Mouse (Mus musculus): ENCODE measurements at regions not wholly inside any gene's neighbourhood (a gene's known extent, or its start where the extent isn't known, plus 50 kb on each side); places are given as distances from the start of the nearest gene placed in this dataset.

DNA sequence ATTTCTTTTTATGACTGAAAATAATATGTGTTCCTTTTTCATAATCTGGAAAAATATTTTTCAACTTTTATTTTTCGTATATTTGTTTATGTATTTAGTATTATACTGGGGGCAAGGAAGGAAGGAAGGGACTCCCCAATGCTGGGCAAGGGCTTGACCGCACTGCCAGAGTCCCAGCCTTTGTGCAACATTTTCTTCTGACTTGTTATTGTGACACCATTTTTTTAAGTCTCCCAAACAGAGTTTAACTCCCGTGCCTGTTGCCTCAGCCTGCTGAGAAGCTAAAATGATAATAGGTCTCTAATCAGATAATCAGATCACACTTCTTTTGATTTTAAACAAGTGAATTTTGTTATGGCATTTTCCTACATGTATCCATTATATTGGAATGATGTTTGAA lies 148.1 kb upstream of the Tent5a start:
- H3K9ac ChIP-seq, result no peak overlapping the region
- H3K27ac ChIP-seq, result no peak overlapping the region
- H3K27me3 ChIP-seq, result no peaks in the 10 kb centered on the region
- no peaks in the 10 kb centered on the region for H3K4me1 ChIP-seq
- 73% methylated on average over 3 of the region's 3 CpGs for whole genome bisulfite sequencing
- H3K9me3 ChIP-seq, result no peaks in the 10 kb centered on the region
- H3K4me2 ChIP-seq (replicated peaks), result no peak overlapping the region
- H3K4me3 ChIP-seq, result no peak overlapping the region
- H3K36me3 ChIP-seq, result no peaks in the 10 kb centered on the region
- no peak for ATAC-seq (ENCODE audit: insufficient number of reproducible peaks, insufficient read depth, low FRiP score, low TSS enrichment)

DNA sequence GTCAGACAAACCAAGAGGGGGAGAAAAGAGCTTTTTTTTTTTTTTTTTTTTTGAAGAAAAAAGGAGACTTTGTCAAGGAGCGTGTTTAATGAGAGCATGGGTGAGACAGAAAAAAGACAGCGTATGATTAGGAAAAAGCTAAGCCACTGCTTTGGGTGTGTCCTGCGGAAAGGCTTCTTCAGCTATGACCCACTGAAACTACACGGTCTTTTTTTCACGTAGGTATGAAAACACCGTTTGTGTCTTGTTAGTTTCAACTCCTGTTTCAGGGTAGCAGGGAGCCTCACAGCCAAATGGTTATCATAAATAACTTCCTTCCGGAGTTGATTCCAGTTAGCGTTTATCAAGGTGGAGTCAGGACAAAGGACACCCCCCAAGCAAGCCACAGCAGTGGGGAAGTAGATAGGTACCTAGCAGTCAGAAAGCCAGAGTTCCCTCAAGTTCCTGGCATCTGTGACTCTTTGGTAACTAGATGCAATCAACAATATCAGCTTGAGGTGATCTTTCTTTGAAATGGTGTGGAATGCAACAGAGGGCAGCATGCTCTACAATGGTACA lies 143.2 kb upstream of the Tent5a start:
- no peaks in the 10 kb centered on the region for H3K9me3 ChIP-seq
- no peaks in the 10 kb centered on the region for H3K36me3 ChIP-seq
- no peak overlapping the region for H3K4me2 ChIP-seq (replicated peaks)
- H3K4me1 ChIP-seq, result no peaks in the 10 kb centered on the region
- H3K4me3 ChIP-seq, result no peak overlapping the region
- H3K27ac ChIP-seq, result no peak overlapping the region
- no peak overlapping the region for H3K9ac ChIP-seq
- H3K27me3 ChIP-seq, result no peaks in the 10 kb centered on the region
- no peak for ATAC-seq (ENCODE audit: insufficient number of reproducible peaks, insufficient read depth, low FRiP score, low TSS enrichment)
- WGBS, result 84% methylated on average over 8 of the region's 8 CpGs

DNA sequence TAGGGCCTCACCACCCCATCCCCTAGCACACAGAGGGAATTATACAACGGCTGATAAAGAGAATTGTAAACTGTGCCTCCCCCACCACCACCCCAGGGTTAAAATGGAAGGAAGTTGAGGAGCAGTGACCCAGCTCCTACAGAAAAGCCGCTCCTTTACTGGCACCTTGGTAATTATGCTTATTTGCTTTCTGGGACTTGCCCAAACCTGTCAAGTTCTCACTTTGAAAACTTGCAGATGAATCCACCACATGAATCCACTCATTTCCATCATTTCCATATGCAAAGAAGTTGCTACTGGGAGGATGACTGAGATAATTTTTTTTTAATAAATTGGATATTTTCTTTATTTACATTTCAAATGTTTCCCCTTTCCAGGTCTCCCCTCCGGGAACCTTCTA lies 142.1 kb upstream of the Tent5a start:
- Histone ChIP-seq H3K4me2 (replicated peaks) (no peak overlapping the region), H3K4me1 (no peaks in the 10 kb centered on the region), H3K4me3 (no peak overlapping the region), H3K27ac (no peak overlapping the region), H3K9me3 (no peaks in the 10 kb centered on the region), H3K27me3 (no peaks in the 10 kb centered on the region), H3K9ac (no peak overlapping the region), H3K36me3 (no peaks in the 10 kb centered on the region)
- ATAC-seq (ENCODE audit: insufficient number of reproducible peaks, insufficient read depth, low FRiP score, low TSS enrichment), result no peak
- WGBS, result 61% methylated on average over 3 of the region's 3 CpGs

DNA sequence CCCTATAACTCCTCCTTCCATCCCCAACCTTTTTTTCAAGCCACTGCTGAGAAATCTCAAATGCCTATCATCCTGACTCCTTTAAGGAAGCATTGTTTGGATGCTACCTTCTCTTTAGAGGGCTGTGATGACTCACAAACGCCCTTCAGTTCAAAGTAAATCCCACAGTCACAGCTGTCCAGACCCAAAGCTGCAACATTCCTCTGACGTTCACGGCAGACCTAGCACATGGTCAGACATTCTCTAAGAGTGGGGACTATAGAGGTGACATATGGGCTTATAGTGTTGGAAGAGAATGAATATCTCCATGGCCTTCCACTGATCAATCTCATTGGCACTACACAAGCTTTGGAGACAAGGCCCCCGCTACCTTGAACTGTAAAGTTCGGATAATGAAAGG lies 139.5 kb upstream of the Tent5a start:
- no peak for ATAC-seq (ENCODE audit: insufficient number of reproducible peaks, insufficient read depth, low FRiP score, low TSS enrichment)
- Histone ChIP-seq H3K4me2 (replicated peaks) (no peak overlapping the region), H3K9ac (no peak overlapping the region)

DNA sequence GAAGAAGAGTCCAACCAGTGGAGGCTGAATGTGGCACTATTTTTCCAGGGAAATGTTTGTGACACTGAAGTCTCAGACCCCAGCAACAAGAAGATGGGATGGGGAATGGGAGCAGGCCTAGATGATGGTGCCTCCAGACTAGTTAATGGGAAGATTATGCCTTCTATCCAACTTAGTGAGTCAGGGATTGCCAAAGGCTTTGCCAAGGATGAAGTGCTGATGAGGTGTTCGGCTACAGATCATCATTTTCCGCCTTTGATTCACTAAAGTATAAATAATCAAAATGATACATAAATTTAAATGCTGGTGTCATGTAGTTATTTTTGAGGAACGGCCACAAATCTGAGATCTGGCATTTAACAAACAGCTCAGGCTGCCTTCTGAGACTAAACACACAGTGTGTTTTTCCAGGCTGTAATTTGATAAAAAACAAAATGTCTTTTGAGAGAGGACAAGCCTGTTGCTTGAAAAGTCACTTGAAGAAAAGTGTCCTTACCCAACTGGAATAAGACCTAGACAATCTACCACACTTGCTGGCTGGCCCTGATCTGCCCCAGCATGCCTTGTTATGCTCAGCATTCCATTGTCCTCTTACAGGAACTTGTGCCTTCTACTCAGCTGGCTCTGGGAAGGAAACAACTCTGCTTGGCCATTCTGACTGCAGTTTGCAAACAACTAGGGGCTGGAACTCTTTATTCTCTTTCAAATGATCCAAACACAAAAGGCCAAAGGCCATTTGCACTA lies 132.1 kb upstream of the Tent5a start:
- H3K4me3 ChIP-seq, result no peak overlapping the region
- no peak for ATAC-seq (ENCODE audit: insufficient number of reproducible peaks, insufficient read depth, low FRiP score, low TSS enrichment)
- H3K4me2 ChIP-seq (replicated peaks), result no peak overlapping the region
- H3K9ac ChIP-seq, result no peak overlapping the region
- WGBS, result 92% methylated on average over 3 of the region's 3 CpGs
- H3K36me3 ChIP-seq, result no peaks in the 10 kb centered on the region
- no peaks in the 10 kb centered on the region for H3K27me3 ChIP-seq
- H3K4me1 ChIP-seq, result no peaks in the 10 kb centered on the region
- no peaks in the 10 kb centered on the region for H3K9me3 ChIP-seq
- no peak overlapping the region for H3K27ac ChIP-seq

More for the DNA sequence above, 139.5 kb upstream of the Tent5a start:
- Histone ChIP-seq H3K27ac (no peak overlapping the region), H3K9me3 (no peaks in the 10 kb centered on the region), H3K4me1 (no peaks in the 10 kb centered on the region), H3K36me3 (no peaks in the 10 kb centered on the region), H3K27me3 (no peaks in the 10 kb centered on the region), H3K4me3 (no peak overlapping the region)
- WGBS, result 80% methylated on average over 5 of the region's 5 CpGs

DNA sequence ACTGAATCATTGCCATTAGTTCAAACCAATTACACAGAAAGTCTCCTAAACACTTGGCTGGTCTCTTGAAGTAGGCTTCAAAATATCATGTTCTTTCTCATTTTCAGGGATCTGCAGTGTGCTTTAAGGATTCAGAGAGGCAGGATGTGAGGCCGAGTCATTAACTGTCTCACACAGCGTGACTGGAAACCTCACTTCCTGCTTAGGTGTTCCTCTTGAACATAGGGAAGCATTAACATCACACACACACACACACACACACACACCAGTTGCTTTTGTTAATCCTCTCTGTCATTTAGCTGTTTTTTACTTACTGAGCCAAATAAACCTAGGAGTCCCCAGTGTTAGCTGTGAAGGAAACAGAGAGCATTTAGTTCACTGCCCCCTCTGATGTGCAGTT lies 131.2 kb upstream of the Tent5a start:
- no peaks in the 10 kb centered on the region for H3K27me3 ChIP-seq
- H3K9me3 ChIP-seq, result no peaks in the 10 kb centered on the region
- ATAC-seq (ENCODE audit: insufficient number of reproducible peaks, insufficient read depth, low FRiP score, low TSS enrichment), result no peak
- H3K4me3 ChIP-seq, result no peak overlapping the region
- no peak overlapping the region for H3K4me2 ChIP-seq (replicated peaks)
- WGBS, result 51% methylated on average over 2 of the region's 2 CpGs
- H3K9ac ChIP-seq, result no peak overlapping the region
- no peak overlapping the region for H3K27ac ChIP-seq
- H3K36me3 ChIP-seq, result no peaks in the 10 kb centered on the region
- no peaks in the 10 kb centered on the region for H3K4me1 ChIP-seq

DNA sequence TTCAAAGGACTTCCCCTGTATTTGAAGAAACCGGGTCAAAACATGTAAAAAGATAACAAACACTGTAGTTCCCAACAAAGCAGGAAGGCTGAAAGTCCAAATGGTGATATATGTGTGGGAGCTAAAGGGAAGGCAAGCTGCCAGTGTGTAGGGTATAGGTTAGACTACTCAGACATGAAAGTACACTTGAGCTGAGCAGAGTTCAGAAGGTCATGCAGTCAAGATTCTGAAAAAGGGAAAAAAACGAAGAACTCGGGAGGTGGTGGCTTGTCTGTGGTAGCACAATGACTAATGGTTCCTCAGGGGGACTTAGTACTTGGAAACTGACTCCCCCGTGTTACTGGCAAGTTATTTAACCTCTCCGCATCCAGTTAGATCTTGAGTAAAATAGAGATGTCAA lies 130.3 kb upstream of the Tent5a start:
- no peak overlapping the region for H3K4me3 ChIP-seq
- 65% methylated on average over 5 of the region's 5 CpGs for WGBS

DNA sequence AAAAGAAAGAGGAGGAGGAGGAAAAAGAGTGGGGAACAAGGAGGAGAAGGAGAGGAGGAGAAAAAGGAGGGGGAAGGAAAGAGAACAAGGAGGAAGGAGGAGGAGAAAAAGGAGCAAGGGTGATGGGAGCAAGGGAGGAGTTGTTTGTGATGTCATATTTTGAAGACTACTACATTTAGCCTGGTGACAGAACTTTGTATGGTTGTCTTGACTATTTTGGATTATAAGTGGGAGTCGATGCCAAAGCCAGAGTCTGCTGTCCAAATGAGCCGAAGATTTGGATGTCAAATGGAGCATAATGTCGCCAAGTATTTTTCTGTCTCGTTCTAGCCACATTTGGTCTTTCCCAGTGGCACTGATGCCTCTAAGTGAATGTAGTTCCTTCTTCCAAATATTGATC lies 128.2 kb upstream of the Tent5a start:
- ATAC-seq (ENCODE audit: insufficient number of reproducible peaks, insufficient read depth, low FRiP score, low TSS enrichment), result no peak
- Histone ChIP-seq H3K4me3 (no peak overlapping the region), H3K36me3 (no peaks in the 10 kb centered on the region), H3K27ac (no peak overlapping the region), H3K4me2 (replicated peaks) (no peak overlapping the region), H3K9ac (no peak overlapping the region), H3K4me1 (no peaks in the 10 kb centered on the region), H3K9me3 (no peaks in the 10 kb centered on the region), H3K27me3 (no peaks in the 10 kb centered on the region)
- 87% methylated on average over 4 of the region's 4 CpGs for WGBS

More for the DNA sequence above, 130.3 kb upstream of the Tent5a start:
- Histone ChIP-seq H3K9me3 (no peaks in the 10 kb centered on the region), H3K9ac (no peak overlapping the region), H3K36me3 (no peaks in the 10 kb centered on the region), H3K4me1 (no peaks in the 10 kb centered on the region), H3K27ac (no peak overlapping the region), H3K4me2 (replicated peaks) (no peak overlapping the region), H3K27me3 (no peaks in the 10 kb centered on the region)
- ATAC-seq (ENCODE audit: insufficient number of reproducible peaks, insufficient read depth, low FRiP score, low TSS enrichment), result no peak

DNA sequence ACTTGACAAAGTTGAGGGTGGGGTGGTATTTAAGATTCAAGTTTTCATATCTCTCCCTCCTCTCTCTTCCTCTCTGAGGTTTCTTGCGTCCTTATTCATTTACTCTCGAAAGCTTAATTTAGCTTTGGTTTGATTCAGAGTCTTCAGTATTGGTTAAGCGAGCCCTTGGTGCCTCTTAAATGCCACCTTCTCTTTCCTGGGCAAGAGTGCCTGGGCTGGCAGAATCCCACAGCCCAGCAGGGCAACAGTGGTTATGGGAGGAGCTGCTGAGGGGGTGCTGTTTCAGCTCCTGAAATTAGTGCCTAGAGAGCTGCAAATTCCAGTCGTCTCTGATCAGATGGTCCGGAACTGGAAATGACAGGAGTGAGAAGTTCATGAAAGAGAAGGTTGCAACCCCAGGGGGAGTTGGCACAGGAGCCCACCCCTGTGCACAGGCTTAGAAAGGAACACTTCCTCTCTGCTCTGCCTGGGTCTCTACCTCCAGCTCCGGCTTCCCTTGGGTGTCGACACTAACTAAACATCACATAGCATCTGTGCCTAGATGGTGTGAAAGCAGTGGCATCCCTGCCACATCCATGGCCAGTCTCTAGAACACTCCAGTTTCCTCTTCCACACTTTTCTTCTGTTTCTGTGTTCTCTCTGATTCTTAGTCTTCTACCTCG lies 125.2 kb upstream of the Tent5a start:
- Histone ChIP-seq H3K9me3 (no peaks in the 10 kb centered on the region), H3K27me3 (no peaks in the 10 kb centered on the region), H3K4me1 (no peaks in the 10 kb centered on the region), H3K4me3 (no peak overlapping the region), H3K4me2 (replicated peaks) (no peak overlapping the region), H3K9ac (no peak overlapping the region), H3K27ac (no peak overlapping the region), H3K36me3 (no peaks in the 10 kb centered on the region)
- 73% methylated on average over 8 of the region's 8 CpGs for WGBS
- no peak for ATAC-seq (ENCODE audit: insufficient number of reproducible peaks, insufficient read depth, low FRiP score, low TSS enrichment)

DNA sequence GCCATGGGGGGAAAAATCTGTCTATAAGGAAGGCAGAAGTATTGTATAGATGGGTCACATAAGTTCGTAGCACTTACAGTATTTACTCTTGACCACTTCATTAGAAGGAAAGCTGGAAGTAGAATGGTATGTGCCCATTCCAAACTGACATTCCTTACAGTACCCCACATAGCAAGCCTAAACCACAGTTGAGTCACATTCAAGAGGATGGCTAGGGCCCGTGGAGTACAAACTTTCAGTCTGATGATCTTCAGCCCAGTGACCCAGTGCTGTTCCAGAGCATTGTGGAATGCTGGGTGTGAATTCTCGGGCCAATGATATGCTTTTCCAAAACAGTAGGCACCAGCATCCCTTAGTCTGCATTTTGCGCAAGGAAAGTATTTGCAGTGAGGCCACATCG lies 124.2 kb upstream of the Tent5a start:
- no peak overlapping the region for H3K27ac ChIP-seq
- H3K9ac ChIP-seq, result no peak overlapping the region
- H3K4me3 ChIP-seq, result no peak overlapping the region
- ATAC-seq (ENCODE audit: insufficient number of reproducible peaks, insufficient read depth, low FRiP score, low TSS enrichment), result no peak
- H3K4me2 ChIP-seq (replicated peaks), result no peak overlapping the region
- no peaks in the 10 kb centered on the region for H3K4me1 ChIP-seq
- H3K9me3 ChIP-seq, result no peaks in the 10 kb centered on the region
- H3K36me3 ChIP-seq, result no peaks in the 10 kb centered on the region
- 89% methylated on average over 5 of the region's 5 CpGs for WGBS
- no peaks in the 10 kb centered on the region for H3K27me3 ChIP-seq

DNA sequence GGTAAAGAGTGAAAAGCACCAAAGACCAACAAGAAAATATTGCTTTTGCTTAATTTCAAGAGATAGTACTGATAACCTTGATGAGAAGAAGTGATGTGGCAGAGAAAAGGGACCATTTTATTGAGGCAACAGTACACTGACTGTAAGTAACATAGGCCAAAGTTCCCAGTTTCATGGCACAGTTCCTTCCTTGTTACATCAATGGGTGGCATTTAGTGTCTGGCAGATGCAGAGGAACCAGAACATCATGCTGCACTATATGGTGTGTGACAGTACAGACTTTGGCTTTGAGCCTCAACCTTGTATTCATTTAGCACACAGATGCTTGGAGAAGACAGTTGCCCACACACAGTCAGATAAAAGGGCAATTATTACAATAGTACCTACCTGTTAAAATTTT lies 123.7 kb upstream of the Tent5a start:
- no peak overlapping the region for H3K27ac ChIP-seq
- no peaks in the 10 kb centered on the region for H3K27me3 ChIP-seq
- no peak for ATAC-seq (ENCODE audit: insufficient number of reproducible peaks, insufficient read depth, low FRiP score, low TSS enrichment)
- H3K4me2 ChIP-seq (replicated peaks), result no peak overlapping the region
- H3K36me3 ChIP-seq, result no peaks in the 10 kb centered on the region
- H3K9me3 ChIP-seq, result no peaks in the 10 kb centered on the region
- no peaks in the 10 kb centered on the region for H3K4me1 ChIP-seq
- H3K9ac ChIP-seq, result no peak overlapping the region
- H3K4me3 ChIP-seq, result no peak overlapping the region

DNA sequence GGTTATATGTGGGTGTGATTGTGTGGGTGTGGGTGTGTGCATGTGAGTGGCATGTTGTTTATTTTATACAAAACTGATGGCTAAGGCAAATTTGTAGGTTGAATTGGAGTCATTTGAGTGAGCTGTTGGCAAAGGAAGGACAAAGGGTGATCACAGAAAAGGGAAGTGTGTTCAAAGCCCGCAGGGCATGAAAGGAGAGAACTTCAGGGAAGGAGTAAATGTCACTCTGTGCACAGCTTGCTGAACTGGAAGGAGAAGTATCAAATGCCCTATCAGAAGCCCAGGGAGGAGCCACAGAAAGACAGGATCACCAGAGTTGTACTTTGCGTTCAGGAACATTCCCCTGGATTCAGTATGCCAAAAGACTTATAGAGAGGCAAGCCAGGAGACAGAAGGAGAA lies 122.3 kb upstream of the Tent5a start:
- no peak overlapping the region for H3K27ac ChIP-seq
- H3K4me2 ChIP-seq (replicated peaks), result no peak overlapping the region
- H3K9ac ChIP-seq, result no peak overlapping the region
- no peaks in the 10 kb centered on the region for H3K36me3 ChIP-seq
- H3K9me3 ChIP-seq, result no peaks in the 10 kb centered on the region
- no peaks in the 10 kb centered on the region for H3K27me3 ChIP-seq
- H3K4me3 ChIP-seq, result no peak overlapping the region
- 63% methylated on average over 2 of the region's 2 CpGs for WGBS
- no peak for ATAC-seq (ENCODE audit: insufficient number of reproducible peaks, insufficient read depth, low FRiP score, low TSS enrichment)
- H3K4me1 ChIP-seq, result no peaks in the 10 kb centered on the region
